Mouse (Mus musculus) erythroblast, adult 5-6 weeks (primary cell): ENCODE results near the gene Iqce. TPM values are rescaled to one million over a fixed set of nuclear protein-coding genes. Genes with fewer than 3 reads are reported as not detected.

Source experiments
- ATAC-seq: replicated peaks from 2 replicates; pipeline ENCODE4 v1.8.0; 2016; ENCODE audit warnings: moderate number of reproducible peaks, mild to moderate bottlenecking, moderate TSS enrichment, inconsistent platforms; ENCODE audit not compliant: poor library complexity, low FRiP score, severe bottlenecking
- total RNA-seq, 2 experiments: library from RNA; stranded (forward) in 1 of 2; stranded (reverse) in 1 of 2; fragments of 150-400 nt in 1 of 2; fragments of 200-764, 138-1000 nt in 1 of 2; gene quantifications; 2 replicates each; pipeline versions ENCODE4 v1.2.3 to v1.2.4; 2015 to 2017; ENCODE audit warnings: low replicate concordance in 2 of 2

Iqce gene
- total RNA-seq, 2 experiments from 2014 or later: 1.9 to 3.0 TPM

DNA sequence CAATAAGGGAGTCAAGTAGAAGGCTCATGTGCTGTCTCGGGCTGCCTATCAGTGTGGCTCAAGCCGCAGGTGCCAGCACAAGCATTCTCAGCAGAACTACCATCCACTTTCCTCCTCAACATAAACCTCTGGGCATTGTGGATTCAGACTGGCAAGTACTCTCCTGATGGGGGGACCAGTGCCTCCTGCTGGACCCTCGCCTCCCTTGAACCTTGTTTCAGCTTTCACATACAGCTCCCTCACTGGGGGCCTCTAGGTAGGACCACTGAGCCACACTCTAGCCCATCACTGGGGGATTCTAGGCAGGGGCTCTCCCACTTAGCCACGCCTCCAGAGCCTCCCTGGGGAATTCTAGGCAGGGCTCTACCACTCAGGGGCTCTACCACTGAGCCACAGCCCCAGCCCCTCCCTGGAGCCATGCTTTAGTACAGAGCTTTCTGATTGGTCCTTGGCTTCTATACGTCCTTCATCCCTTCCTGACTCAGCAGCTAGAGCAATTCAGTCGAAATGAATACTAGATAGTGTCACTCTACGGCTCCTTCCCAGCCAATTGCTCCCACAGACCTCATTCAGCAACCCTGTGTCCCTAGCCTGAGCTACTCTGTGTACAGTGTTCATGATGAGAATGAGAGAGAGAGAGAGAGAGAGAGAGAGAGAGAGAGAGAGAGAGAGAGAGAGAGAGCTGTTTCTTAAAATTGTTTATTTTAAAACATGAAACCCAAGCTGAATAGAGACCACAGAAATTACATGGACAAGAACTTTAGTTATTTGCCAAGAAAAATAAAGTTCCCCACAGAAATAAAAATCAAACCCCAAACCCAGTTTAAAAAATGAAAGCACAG, 82.1 kb downstream of the Iqce start:
- no peak for ATAC-seq

DNA sequence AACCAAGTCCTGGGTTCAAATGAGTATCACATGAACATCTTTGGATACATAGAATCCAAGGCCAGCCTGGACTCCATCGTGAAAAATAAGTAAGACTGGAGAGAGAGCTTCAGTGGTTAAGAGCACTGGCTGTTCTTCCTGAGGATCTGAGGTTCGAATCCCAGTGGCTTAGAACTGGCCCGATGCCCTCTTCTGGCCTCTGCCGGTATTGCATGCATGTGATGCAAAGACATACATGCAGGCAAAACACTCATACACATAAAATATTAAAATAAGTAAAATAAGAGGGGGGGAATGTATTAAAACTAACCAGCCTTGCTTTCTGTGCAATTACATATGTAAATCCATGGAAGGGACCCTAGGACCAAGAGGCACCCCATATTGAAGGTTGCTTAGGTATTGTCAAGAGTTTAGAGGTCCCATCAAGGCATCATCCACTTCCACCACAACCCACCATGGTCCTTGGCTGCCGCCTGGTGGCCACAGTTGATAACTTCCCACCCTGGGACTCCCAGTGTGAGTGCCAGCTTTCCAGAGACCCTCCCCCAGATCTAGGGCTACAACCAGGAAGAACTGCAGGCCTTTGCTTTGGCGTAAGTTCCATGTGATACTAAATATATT, 82.9 kb downstream of the Iqce start:
- peak; percentile 62 for ATAC-seq

GRCm38 (mm10) chr5:140617714-140618113, 84.5 kb downstream of the Iqce start:
- no peak for ATAC-seq

DNA sequence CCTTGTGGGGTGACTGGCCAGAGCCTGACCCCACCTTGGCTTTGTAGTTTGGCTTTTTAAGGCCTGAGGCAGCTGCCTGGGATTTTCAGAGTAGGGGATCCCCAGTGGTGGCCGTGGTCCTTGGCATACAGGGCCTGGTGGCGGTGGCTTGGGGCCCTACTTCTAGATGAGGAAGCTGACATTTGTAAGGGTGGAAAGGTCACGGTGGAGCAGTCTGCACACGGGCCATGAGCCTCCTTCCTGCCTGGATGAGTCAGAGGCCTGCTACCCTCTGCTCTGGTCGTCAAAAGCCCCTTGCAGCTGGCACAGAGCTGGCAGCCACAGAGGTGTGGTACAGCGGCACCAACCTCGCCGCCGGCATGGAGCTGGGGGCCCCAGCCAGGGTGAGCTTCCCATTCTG, 85.5 kb downstream of the Iqce start:
- ATAC-seq: no peak

- no peak for ATAC-seq
Measured at GRCm38 (mm10) chr5:140616110-140616503, 86.1 kb downstream of the Iqce start.

DNA sequence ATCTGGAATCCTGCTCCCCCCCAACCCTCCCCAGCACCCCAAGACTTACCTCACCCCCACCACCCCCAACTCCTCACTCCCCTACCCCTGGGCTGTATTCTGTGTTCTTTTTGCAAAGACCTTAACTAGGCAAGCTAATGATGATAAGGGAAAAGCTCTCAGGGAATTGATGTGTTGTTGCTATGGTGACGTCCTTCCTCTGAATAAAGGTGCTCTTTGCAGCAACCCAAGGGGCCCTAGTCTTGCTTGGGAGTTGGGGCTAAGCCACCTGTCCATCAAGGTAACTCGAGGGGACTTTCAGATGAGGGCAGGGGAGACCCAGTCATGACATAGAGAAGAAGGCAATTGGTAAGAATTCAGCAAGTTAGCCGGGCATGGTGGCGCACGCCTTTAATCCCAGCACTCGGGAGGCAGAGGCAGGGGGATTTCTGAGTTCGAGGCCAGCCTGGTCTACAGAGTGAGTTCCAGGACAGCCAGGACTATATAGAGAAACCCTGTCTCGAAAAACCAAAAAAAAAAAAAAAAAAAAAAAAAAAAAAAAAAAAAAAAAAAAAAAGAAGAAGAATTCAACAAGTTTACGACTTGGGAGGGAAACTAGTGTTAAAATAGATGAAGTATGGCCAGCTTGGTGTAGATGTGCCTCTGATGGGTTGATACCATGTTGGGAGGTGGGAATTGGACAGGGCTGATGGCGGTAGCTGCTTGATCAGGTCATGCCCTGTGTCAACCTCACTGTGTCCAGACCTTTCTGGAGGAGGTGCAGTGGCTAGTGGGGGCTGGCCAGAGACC, 86.7 kb downstream of the Iqce start:
- no peak for ATAC-seq

- ATAC-seq: 0 out of 2 replicates have a peak, but pooled peaks have one; percentile 9
Measured at GRCm38 (mm10) chr5:140614837-140615236, 87.3 kb downstream of the Iqce start.

- no peak for ATAC-seq
Measured at GRCm38 (mm10) chr5:140614141-140614540, 88.0 kb downstream of the Iqce start.

- ATAC-seq: no peak
Measured at GRCm38 (mm10) chr5:140612191-140612590, 90.0 kb downstream of the Iqce start.

Other genes with a start within 250 kb of the Iqce start
- gene Chst12, start 196.8 kb downstream of the Iqce start, total RNA-seq (2015; ENCODE audit: low replicate concordance): 28.8 and 30.2 TPM in 2 replicates
- 7.8 and 11.2 TPM in 2 replicates for gene Chst12, start 196.8 kb downstream of the Iqce start, total RNA-seq (2017; ENCODE audit: low replicate concordance)
- not detected in 2 replicates for gene Grifin, start 137.3 kb downstream of the Iqce start, total RNA-seq (2015; ENCODE audit: low replicate concordance)
- not detected in 2 replicates for gene Grifin, start 137.3 kb downstream of the Iqce start, total RNA-seq (2017; ENCODE audit: low replicate concordance)
- gene Lfng, start 95.1 kb downstream of the Iqce start, total RNA-seq (2015; ENCODE audit: low replicate concordance): 2.9 and 9.4 TPM in 2 replicates
- 4.4 and 9.9 TPM in 2 replicates for gene Lfng, start 95.1 kb downstream of the Iqce start, total RNA-seq (2017; ENCODE audit: low replicate concordance)
- 17.9 and 18.8 TPM in 2 replicates for gene Ttyh3, start 53.3 kb downstream of the Iqce start, total RNA-seq (2015; ENCODE audit: low replicate concordance)
- gene Ttyh3, start 53.3 kb downstream of the Iqce start, total RNA-seq (2017; ENCODE audit: low replicate concordance): 3.7 and 7.0 TPM in 2 replicates
- 0.96 and 2.3 TPM in 2 replicates for gene Brat1, start 2.6 kb upstream of the Iqce start, total RNA-seq (2015; ENCODE audit: low replicate concordance)
- gene Brat1, start 2.6 kb upstream of the Iqce start, total RNA-seq (2017; ENCODE audit: low replicate concordance): 2.2 and 2.8 TPM in 2 replicates
- 0.38 and 6.1 TPM in 2 replicates for gene Amz1, start 21.7 kb upstream of the Iqce start, total RNA-seq (2015; ENCODE audit: low replicate concordance)
- 0.28 and 1.3 TPM in 2 replicates for gene Amz1, start 21.7 kb upstream of the Iqce start, total RNA-seq (2017; ENCODE audit: low replicate concordance)
- gene Gna12, start 128.1 kb upstream of the Iqce start, total RNA-seq (2015; ENCODE audit: low replicate concordance): 12.1 and 16.1 TPM in 2 replicates
- gene Gna12, start 128.1 kb upstream of the Iqce start, total RNA-seq (2017; ENCODE audit: low replicate concordance): 9.9 and 11.5 TPM in 2 replicates